Mouse (Mus musculus) macrophage (primary cell): ENCODE data around the gene Ccdc116. TPM values are rescaled to one million over a fixed set of nuclear protein-coding genes. Genes with fewer than 3 reads are reported as not detected.
"Not testable (repeated sequence)": the region's sequence is repeated elsewhere in the genome, so short reads cannot be mapped to it uniquely, and the experiment has no call there.

Source experiments
- H3K27ac ChIP-seq: fragments of 350-480 bp; formaldehyde crosslinking; 2 replicates; pipeline ENCODE4 v1.9.0; 2021
- H3K36me3 ChIP-seq: fragments of 350-480 bp; formaldehyde crosslinking; 2 replicates; pipeline ENCODE4 v1.9.0; 2021; ENCODE audit errors: inconsistent target
- H3K4me3 ChIP-seq: fragments of 350-480 bp; formaldehyde crosslinking; 2 replicates; pipeline ENCODE4 v1.9.0; 2021; ENCODE audit errors: inconsistent target
- H3K79me2 ChIP-seq: fragments of 350-480 bp; formaldehyde crosslinking; 2 replicates; pipeline ENCODE4 v1.9.0; 2021; ENCODE audit errors: inconsistent target
- WGBS: methylation state at CpG from one replicate; pipeline ENCODE4 v1.1.7; 2026; ENCODE audit warnings: inconsistent platforms; ENCODE audit not compliant: missing documents; 5-methylcytosine and 5-hydroxymethylcytosine counted together
- polyA plus RNA-seq: library from polyadenylated mRNA; stranded (reverse); fragments of 250-400 nt; gene quantifications from 3 replicates; pipeline ENCODE4 v1.2.4, GENCODE M21; 2018; ENCODE audit warnings: inconsistent platforms
- total RNA-seq, 78 experiments: library from RNA; depleted of rRNA; stranded (reverse); fragments of 250-400 nt; gene quantifications; 1 replicate in 9 of 78; 2 replicates in 24 of 78; 3 replicates in 43 of 78; 4 replicates in 2 of 78; pipeline ENCODE4 v1.2.4; 2018; ENCODE audit warnings: inconsistent platforms in 56 of 78

Ccdc116 gene
- 1 to 10 TPM in 9 of 26 experiments, under 1 TPM in 17; 0.20 to 2.2 (median 0.70) TPM for total RNA-seq (2018; cell fraction: chromatin; rRNA removed)
- total RNA-seq (2018; cell fraction: cytosol; rRNA removed) = under 1 TPM in 14 of 26 experiments, not detected in 12; 0.03 to 0.32 (median 0.05) TPM
- 1 to 10 TPM in 6 of 26 experiments, under 1 TPM in 18, not detected in 2; 0.36 to 1.8 (median 0.62) TPM for total RNA-seq (2018; cell fraction: nucleus; rRNA removed)
- polyA plus RNA-seq = 0.03 to 0.11 TPM in 2 of 3 replicates, not detected in the other

GRCm38 (mm10) chr16:17146772-17147235, at the start of gene Ccdc116:
Gene Ccdc116, minus strand, starts transcription at chr16:17147229.
- H3K4me3 ChIP-seq = peak within 1 kb of the TSS; percentile 44
- H3K27ac ChIP-seq = no peak within 1 kb of the TSS
- H3K79me2 ChIP-seq = no peaks in the 10 kb centered on the region
- H3K36me3 ChIP-seq = no peaks in the 10 kb centered on the region
- WGBS = under 1% methylated on average over 34 of the region's 34 CpGs

GRCm38 (mm10) chr16:17193823-17194222, 46.8 kb upstream of the Ccdc116 start:
- H3K4me3 ChIP-seq = no peak overlapping the region
- H3K36me3 ChIP-seq = no peaks in the 10 kb centered on the region
- H3K79me2 ChIP-seq = peaks cover 100% of the 10 kb centered on the region
- 79% methylated on average over 4 of the region's 4 CpGs for WGBS
- H3K27ac ChIP-seq = no peak overlapping the region

- no peaks in the 10 kb centered on the region; the same call in 1 of the 2 replicates for H3K36me3 ChIP-seq
- no peak overlapping the region for H3K27ac ChIP-seq
- H3K4me3 ChIP-seq = no peak overlapping the region
- H3K79me2 ChIP-seq = peaks cover 89% of the 10 kb centered on the region
Observed at GRCm38 (mm10) chr16:17185475-17185874, 38.4 kb upstream of the Ccdc116 start.

- Histone ChIP-seq H3K79me2 (peaks cover 89% of the 10 kb centered on the region), H3K4me3 (no peak overlapping the region), H3K27ac (peak overlapping the region; percentile 98), H3K36me3 (no peaks in the 10 kb centered on the region; the same call in 1 of the 2 replicates)
- WGBS = 90% methylated on average over 3 of the region's 3 CpGs
Observed at GRCm38 (mm10) chr16:17183003-17183402, 36.0 kb upstream of the Ccdc116 start.

- Histone ChIP-seq H3K4me3 (no peak overlapping the region), H3K79me2 (peaks cover 89% of the 10 kb centered on the region), H3K36me3 (no peaks in the 10 kb centered on the region; the same call in 1 of the 2 replicates), H3K27ac (peak overlapping the region; percentile 98)
- 9% methylated on average over 2 of the region's 2 CpGs for WGBS
Observed at GRCm38 (mm10) chr16:17182136-17182535, 35.1 kb upstream of the Ccdc116 start.

- peaks cover 89% of the 10 kb centered on the region for H3K79me2 ChIP-seq
- WGBS = 6% methylated on average over 4 of the region's 4 CpGs
- H3K27ac ChIP-seq = peak overlapping the region; percentile 98
- H3K4me3 ChIP-seq = no peak overlapping the region
- H3K36me3 ChIP-seq = no peaks in the 10 kb centered on the region; the same call in 1 of the 2 replicates
Observed at GRCm38 (mm10) chr16:17181382-17181781, 34.4 kb upstream of the Ccdc116 start.

- WGBS = 81% methylated on average over 3 of the region's 3 CpGs
- no peak overlapping the region for H3K4me3 ChIP-seq
- H3K27ac ChIP-seq = peak overlapping the region; percentile 98
- H3K79me2 ChIP-seq = peaks cover 89% of the 10 kb centered on the region
- peaks cover 15% of the 10 kb centered on the region; the same call in 1 of the 2 replicates for H3K36me3 ChIP-seq
Observed at GRCm38 (mm10) chr16:17179706-17180105, 32.7 kb upstream of the Ccdc116 start.

- WGBS = 70% methylated on average over 1 of the region's 1 CpGs
- Histone ChIP-seq H3K79me2 (peaks cover 89% of the 10 kb centered on the region), H3K4me3 (no peak overlapping the region), H3K27ac (peak overlapping the region; percentile 15; the same call in 1 of the 2 replicates), H3K36me3 (peaks cover 25% of the 10 kb centered on the region; the same call in 1 of the 2 replicates)
Observed at GRCm38 (mm10) chr16:17177623-17178170, 30.7 kb upstream of the Ccdc116 start.

- Histone ChIP-seq H3K36me3 (peaks cover 37% of the 10 kb centered on the region; the same call in 1 of the 2 replicates), H3K79me2 (peaks cover 100% of the 10 kb centered on the region), H3K27ac (no peak overlapping the region), H3K4me3 (no peak overlapping the region)
- WGBS = 90% methylated on average over 2 of the region's 2 CpGs
Observed at GRCm38 (mm10) chr16:17175765-17176164, 28.7 kb upstream of the Ccdc116 start.

- Histone ChIP-seq H3K79me2 (peaks cover 100% of the 10 kb centered on the region), H3K36me3 (peaks cover 51% of the 10 kb centered on the region), H3K27ac (no peak overlapping the region), H3K4me3 (no peak overlapping the region)
- WGBS = 95% methylated on average over 5 of the region's 5 CpGs
Observed at GRCm38 (mm10) chr16:17168049-17168448, 21.0 kb upstream of the Ccdc116 start.

GRCm38 (mm10) chr16:17167179-17167578, 20.1 kb upstream of the Ccdc116 start:
- H3K27ac ChIP-seq = no peak overlapping the region
- H3K36me3 ChIP-seq = peaks cover 45% of the 10 kb centered on the region
- H3K79me2 ChIP-seq = peaks cover 100% of the 10 kb centered on the region
- H3K4me3 ChIP-seq = no peak overlapping the region

- Histone ChIP-seq H3K79me2 (peaks cover 100% of the 10 kb centered on the region), H3K36me3 (peaks cover 38% of the 10 kb centered on the region)
- H3K4me3 ChIP-seq, H3K27ac ChIP-seq: not testable (repeated sequence)
- WGBS = 100% methylated on average over 1 of the region's 1 CpGs
Observed at GRCm38 (mm10) chr16:17165478-17165877, 18.4 kb upstream of the Ccdc116 start.

GRCm38 (mm10) chr16:17154346-17154745, 7.3 kb upstream of the Ccdc116 start:
- 96% methylated on average over 2 of the region's 2 CpGs for WGBS
- Histone ChIP-seq H3K27ac (no peak overlapping the region), H3K4me3 (no peak overlapping the region), H3K36me3 (peaks cover 59% of the 10 kb centered on the region), H3K79me2 (peaks cover 32% of the 10 kb centered on the region)

GRCm38 (mm10) chr16:17151874-17152273, 4.8 kb upstream of the Ccdc116 start:
- H3K27ac ChIP-seq = no peak overlapping the region
- 98% methylated on average over 4 of the region's 4 CpGs for WGBS
- H3K4me3 ChIP-seq = no peak overlapping the region
- peaks cover 8% of the 10 kb centered on the region; the same call in 1 of the 2 replicates for H3K79me2 ChIP-seq
- H3K36me3 ChIP-seq = peaks cover 35% of the 10 kb centered on the region

- H3K4me3 ChIP-seq = no peak overlapping the region
- H3K79me2 ChIP-seq = no peaks in the 10 kb centered on the region; the same call in 1 of the 2 replicates
- peaks cover 28% of the 10 kb centered on the region for H3K36me3 ChIP-seq
- H3K27ac ChIP-seq = no peak overlapping the region
- 82% methylated on average over 7 of the region's 7 CpGs for WGBS
Observed at GRCm38 (mm10) chr16:17150520-17151258, 3.7 kb upstream of the Ccdc116 start.
